Mouse (Mus musculus): ENCODE measurements around the gene Mrto4. TPM values are rescaled to one million over a fixed set of nuclear protein-coding genes. Genes with fewer than 3 reads are reported as not detected.

Mrto4 gene
- polyA plus RNA-seq, 1 experiment from 2014 or later: 117 TPM

DNA sequence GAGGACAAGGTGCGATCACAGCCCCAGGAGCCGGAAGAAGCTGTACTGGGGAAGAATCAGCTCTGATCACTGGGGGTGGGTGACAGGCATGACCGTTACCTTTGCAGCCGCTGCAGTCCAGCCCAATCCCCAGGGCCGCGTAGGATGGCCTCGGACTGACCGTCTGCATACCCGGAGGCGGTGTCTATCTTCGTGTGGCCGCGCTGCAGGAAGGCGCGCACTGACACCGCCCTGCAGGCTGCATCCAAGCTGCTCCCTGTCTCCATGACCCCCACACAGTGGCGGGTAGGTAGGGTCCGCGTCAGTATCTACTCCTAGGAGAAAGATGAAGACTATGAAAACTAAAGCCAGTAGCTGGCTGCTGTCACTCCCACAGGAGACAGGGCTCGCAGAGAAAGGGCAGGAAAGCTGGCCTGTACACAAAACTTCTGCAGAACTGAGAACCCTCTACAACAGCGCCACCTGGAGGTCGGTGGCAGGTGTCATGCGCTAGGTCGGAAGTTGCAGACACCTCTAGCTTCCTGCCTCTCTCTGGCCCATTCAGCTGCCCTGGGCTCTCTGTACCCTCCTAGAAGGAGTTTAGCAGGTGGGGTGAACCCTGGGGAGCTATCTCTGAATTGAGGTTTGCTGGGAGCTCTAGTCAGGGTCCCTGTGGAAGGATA, 15.4 kb downstream of the Mrto4 start:
- H3K36me3 ChIP-seq: no peaks in the 10 kb centered on the region
- WGBS: 17% methylated on average over 24 of the region's 24 CpGs
- no peaks in the 10 kb centered on the region for H3K9me3 ChIP-seq
- ATAC-seq (ENCODE audit: borderline replicate concordance, extremely low read depth, low FRiP score, low TSS enrichment): no peak
- H3K4me2 ChIP-seq: peak overlapping the region; percentile 58
- H3K27ac ChIP-seq: no peak overlapping the region
- no peak overlapping the region for H3K9ac ChIP-seq
- peak overlapping the region; percentile 19 for H3K4me3 ChIP-seq
- H3K27me3 ChIP-seq: peaks cover 15% of the 10 kb centered on the region
- 0 out of 2 replicates have a peak, but pooled peaks cover 10% of the 10 kb centered on the region for H3K4me1 ChIP-seq

DNA sequence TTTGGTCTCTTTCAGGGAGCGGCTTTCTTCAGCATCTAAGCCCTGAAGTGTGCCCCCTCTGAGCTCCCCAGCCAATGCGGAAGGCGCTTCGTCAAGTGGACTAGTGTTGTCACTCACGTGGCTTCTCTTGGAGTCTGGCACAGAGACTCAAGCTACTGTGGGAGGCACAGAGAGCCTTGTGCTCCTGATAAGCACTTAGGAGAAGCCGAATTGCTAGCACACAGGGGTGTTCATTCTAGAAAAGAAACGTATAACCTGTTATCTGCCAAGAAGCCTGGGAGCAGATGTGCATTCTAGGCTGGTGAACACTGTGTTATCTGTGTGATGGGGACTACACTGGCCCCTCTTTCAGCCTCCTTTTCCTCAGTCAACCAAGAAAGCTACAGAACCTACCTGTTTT, 16.9 kb downstream of the Mrto4 start:
- H3K4me2 ChIP-seq: no peak overlapping the region
- H3K27ac ChIP-seq: no peak overlapping the region
- WGBS: 34% methylated on average over 7 of the region's 7 CpGs
- H3K36me3 ChIP-seq: no peaks in the 10 kb centered on the region
- H3K9ac ChIP-seq: no peak overlapping the region
- no peaks in the 10 kb centered on the region for H3K9me3 ChIP-seq
- 0 out of 2 replicates have a peak, but pooled peaks cover 12% of the 10 kb centered on the region for H3K4me1 ChIP-seq
- H3K27me3 ChIP-seq: peaks cover 23% of the 10 kb centered on the region
- 0 out of 2 replicates have a peak, but pooled peaks have one; percentile 13 for ATAC-seq (ENCODE audit: borderline replicate concordance, extremely low read depth, low FRiP score, low TSS enrichment)
- H3K4me3 ChIP-seq: no peak overlapping the region

DNA sequence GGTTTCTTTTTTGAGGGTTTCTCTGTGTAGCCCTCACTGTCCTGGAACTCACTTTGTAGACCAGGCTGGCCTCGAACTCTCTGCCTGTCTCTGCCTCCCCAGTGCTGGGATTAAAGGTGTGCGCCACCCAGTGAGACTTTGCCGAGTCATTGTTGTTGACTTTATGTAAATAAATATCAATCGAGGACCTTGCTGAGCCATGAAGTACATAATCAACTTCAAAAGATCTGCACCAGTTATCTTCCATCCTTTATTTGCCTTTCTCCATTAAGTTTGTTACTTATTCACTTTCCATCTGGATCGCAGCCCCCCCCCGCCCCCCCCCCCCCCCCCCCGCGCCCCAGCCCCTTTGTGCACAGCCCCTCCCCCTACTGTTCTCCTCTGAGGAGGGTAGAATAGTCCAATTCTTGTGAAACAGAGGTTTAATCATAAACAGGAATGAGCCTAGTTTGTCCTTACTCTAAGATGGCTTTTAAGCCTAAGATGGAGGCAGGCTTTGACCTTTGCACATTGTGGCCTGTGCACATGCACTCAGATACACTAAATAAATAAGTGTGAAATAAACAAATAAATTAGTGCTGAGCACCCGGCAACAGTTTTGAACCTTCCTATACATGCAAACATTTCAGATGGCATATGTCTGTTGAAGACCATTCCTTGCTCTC, 17.6 kb downstream of the Mrto4 start:
- ATAC-seq (ENCODE audit: borderline replicate concordance, extremely low read depth, low FRiP score, low TSS enrichment): no peak
- 27% methylated on average over 7 of the region's 9 CpGs for WGBS
- Histone ChIP-seq H3K4me3 (no peak overlapping the region), H3K4me1 (0 out of 2 replicates have a peak, but pooled peaks cover 12% of the 10 kb centered on the region), H3K36me3 (no peaks in the 10 kb centered on the region), H3K4me2 (no peak overlapping the region), H3K27ac (no peak overlapping the region), H3K9me3 (no peaks in the 10 kb centered on the region), H3K9ac (no peak overlapping the region), H3K27me3 (peaks cover 23% of the 10 kb centered on the region)

DNA sequence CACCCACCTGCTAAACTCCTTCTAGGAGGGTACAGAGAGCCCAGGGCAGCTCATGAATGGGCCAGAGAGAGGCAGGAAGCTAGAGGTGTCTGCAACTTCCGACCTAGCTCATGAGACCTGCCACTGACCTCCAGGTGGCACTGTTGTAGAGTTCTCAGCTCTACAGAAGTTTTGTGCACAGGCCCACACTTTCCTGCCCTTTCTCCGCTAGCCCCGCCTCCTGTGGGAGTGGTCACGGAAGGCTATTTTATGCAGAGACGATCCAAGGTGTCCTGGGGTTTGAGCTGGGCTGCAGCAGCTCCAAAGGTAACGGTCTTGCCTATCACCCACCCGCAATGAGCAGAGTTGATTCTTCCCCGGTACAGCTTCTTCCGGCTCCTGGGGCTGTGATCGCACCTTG, 21.8 kb downstream of the Mrto4 start:
- Histone ChIP-seq H3K4me2 (peak overlapping the region; percentile 48), H3K4me1 (0 out of 2 replicates have a peak, but pooled peaks cover 8% of the 10 kb centered on the region), H3K27me3 (peaks cover 8% of the 10 kb centered on the region; the same call in 1 of the 2 replicates), H3K9ac (no peak overlapping the region), H3K27ac (no peak overlapping the region), H3K9me3 (no peaks in the 10 kb centered on the region), H3K4me3 (peak overlapping the region; percentile 31), H3K36me3 (no peaks in the 10 kb centered on the region)
- WGBS: 8% methylated on average over 10 of the region's 10 CpGs
- ATAC-seq (ENCODE audit: borderline replicate concordance, extremely low read depth, low FRiP score, low TSS enrichment): peak; percentile 86

DNA sequence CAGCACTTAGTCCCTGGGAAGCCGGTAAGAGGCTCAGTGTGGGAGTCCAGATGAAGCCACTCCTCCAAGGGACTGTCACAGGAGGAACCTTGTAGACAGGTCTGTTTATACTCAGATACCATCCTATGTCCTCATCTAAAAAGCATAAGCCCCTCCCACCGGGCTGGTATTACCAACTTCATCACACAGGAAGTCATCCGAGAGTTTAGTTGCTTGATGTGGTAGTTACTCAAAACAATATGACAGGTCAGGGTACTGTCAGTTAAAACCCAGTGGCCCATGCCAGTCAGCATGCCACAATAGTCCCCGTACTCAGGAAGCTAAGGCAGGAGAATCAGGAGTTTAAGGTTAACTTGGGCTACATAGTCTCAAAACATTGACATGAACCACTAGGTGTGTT, 32.6 kb downstream of the Mrto4 start:
- Histone ChIP-seq H3K27ac (no peak overlapping the region), H3K27me3 (no peaks in the 10 kb centered on the region), H3K4me3 (no peak overlapping the region), H3K4me1 (no peaks in the 10 kb centered on the region), H3K9ac (no peak overlapping the region), H3K4me2 (no peak overlapping the region), H3K9me3 (no peaks in the 10 kb centered on the region), H3K36me3 (peaks cover 29% of the 10 kb centered on the region)
- ATAC-seq (ENCODE audit: borderline replicate concordance, extremely low read depth, low FRiP score, low TSS enrichment): no peak
- 86% methylated on average over 4 of the region's 4 CpGs for WGBS

DNA sequence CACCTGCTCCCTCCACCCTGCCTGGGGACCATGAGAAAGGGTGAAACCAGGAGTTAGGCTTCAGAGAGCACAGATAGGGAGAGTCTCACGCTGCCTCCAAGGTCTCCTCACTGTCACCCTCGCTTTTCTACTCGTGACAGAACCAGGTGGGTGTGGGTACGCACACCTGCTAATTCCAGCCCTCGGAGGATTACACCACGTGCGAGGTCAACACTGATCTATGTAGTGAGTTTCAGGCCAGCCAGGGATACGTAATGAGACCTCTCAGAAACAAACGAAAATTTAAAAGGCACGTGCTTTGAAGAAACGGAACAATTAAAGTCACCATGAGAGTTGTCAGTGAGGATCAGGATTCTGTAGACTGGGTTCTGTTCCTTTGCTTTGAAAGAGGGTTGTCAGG, 33.9 kb downstream of the Mrto4 start:
- WGBS: 88% methylated on average over 11 of the region's 11 CpGs
- H3K27ac ChIP-seq: no peak overlapping the region

DNA sequence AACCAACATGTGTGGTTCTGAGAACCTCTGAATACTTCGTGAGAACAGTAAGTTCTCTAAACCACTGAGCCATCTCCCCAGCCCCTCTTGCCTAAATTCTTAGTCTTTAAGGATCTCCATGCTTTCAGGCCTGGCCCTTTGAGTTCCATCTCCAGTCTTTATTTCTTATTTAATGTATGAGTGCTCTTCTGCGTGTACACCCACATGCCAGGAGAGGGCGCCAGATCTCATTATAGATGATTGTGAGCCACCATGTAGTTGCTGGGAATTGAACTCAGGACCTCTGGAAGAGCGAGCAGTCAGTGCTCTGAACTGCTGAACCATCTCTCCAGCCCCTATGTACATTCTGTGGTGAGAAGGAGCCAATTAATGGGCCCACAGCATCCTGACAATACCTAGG, 39.7 kb downstream of the Mrto4 start:
- no peak overlapping the region for H3K4me3 ChIP-seq
- H3K4me2 ChIP-seq: no peak overlapping the region
- 63% methylated on average over 4 of the region's 4 CpGs for WGBS
- peaks cover 19% of the 10 kb centered on the region for H3K4me1 ChIP-seq
- H3K27ac ChIP-seq: no peak overlapping the region
- ATAC-seq (ENCODE audit: borderline replicate concordance, extremely low read depth, low FRiP score, low TSS enrichment): no peak
- peaks cover 25% of the 10 kb centered on the region for H3K36me3 ChIP-seq
- H3K9ac ChIP-seq: no peak overlapping the region
- H3K9me3 ChIP-seq: no peaks in the 10 kb centered on the region
- H3K27me3 ChIP-seq: no peaks in the 10 kb centered on the region

More for the DNA sequence above, 33.9 kb downstream of the Mrto4 start:
- Histone ChIP-seq H3K4me3 (no peak overlapping the region), H3K36me3 (peaks cover 35% of the 10 kb centered on the region), H3K27me3 (no peaks in the 10 kb centered on the region), H3K9ac (no peak overlapping the region), H3K4me2 (no peak overlapping the region), H3K4me1 (no peaks in the 10 kb centered on the region), H3K9me3 (no peaks in the 10 kb centered on the region)
- ATAC-seq (ENCODE audit: borderline replicate concordance, extremely low read depth, low FRiP score, low TSS enrichment): no peak

DNA sequence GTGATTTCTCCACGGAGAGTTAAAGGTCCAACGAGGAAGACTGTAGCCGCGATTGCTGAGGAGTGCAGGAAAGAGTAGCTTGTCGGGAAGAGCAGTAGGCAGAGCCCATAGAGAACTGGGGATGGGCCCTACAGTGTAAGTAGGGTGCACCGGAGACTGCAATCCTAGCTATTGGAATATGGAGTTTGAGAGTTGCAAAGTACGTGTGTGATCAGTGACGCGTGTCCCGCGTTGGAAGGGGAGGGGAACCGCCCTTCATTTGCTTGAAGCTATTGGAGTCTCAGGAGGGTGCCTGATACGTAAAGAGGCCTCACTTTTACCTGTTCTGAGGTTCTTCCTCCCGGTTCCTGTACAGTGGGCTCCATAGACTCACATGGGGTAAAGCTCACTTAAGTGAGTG, 40.7 kb downstream of the Mrto4 start:
- ATAC-seq (ENCODE audit: borderline replicate concordance, extremely low read depth, low FRiP score, low TSS enrichment): no peak
- H3K4me1 ChIP-seq: peaks cover 19% of the 10 kb centered on the region
- no peaks in the 10 kb centered on the region for H3K27me3 ChIP-seq
- H3K9ac ChIP-seq: peak overlapping the region; percentile 74
- H3K4me2 ChIP-seq: peak overlapping the region; percentile 88
- H3K36me3 ChIP-seq: peaks cover 20% of the 10 kb centered on the region
- H3K9me3 ChIP-seq: no peaks in the 10 kb centered on the region
- peak overlapping the region; percentile 68 for H3K4me3 ChIP-seq
- WGBS: 15% methylated on average over 14 of the region's 14 CpGs
- H3K27ac ChIP-seq: no peak overlapping the region

DNA sequence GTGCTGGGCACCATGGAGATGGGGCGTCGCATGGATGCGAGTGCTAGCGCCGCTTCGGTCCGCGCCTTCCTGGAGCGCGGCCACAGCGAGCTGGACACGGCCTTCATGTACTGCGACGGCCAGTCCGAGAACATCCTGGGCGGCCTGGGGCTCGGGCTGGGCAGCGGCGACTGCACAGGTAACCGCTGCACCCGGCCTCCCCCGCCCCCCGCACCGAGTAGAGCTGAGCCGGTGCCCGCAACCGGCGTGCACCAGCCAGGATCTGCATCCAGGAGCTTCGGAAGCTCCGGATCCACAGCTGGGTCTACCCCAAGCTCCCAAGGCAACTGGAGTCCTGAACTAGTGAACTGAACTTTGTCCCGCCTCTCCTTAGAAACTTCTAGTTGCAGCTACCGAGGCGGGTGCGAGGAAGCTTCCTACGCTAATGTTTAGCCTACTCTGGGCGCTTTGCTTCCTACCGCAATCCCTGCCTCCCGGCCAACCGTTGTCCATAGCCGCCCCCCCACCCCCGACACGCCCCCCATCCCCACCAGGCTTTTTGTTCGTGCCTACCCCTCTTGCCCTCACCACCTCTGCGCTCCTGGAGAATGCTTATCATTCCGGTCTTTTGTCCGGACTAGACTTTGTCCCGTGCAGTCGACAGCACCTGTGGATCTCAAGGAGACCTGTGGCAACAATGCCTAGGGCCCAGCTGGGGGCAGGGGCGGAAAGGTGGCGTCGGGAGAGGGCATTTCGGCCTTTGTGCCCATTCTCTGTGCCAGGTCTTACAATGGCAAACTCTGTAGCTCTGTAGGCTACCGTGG, 41.3 kb downstream of the Mrto4 start:
- peak; percentile 77; the same call in 1 of the 2 replicates for ATAC-seq (ENCODE audit: borderline replicate concordance, extremely low read depth, low FRiP score, low TSS enrichment)

DNA sequence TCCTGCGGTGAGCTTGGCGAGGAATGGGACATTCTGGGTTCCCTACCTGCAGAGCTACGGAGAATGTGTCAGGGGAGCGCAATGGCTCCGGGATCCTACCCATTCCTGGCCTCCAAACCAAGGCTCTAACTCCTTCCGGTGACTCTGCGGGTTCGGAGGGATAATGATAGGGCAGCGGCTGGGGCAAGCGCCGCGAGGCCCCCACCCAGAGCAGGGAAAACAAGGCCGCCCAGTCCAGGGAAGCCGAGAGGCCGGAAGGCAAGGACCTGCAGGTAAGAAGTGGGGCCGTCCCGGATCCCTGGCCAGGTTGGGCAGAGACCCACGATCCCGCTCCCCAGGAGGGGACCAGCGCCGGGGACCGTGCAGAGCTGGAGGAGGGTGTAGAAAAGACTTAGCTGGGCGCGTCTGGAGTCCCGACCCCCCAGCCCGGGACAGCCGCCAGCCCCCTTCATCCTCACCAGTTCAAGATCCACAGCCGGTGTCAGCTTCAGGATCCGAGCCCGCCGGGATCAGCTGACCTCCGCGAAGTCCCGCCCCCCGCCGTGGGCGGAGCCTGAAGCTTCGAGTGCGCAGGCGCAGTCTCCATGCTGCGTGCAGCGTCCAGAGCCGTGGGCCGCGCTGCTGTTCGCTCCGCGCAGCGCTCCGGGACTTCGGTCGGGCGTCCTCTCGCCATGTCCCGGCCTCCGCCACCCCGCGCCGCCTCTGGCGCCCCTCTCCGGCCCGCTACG, 42.0 kb downstream of the Mrto4 start, which contains the start of the genes Pqlc2 and Akr7a5:
Gene Pqlc2, minus strand, starts transcription at position 538 of the 728 bp plus-strand sequence.
Gene Akr7a5, plus strand, starts transcription at position 574 of the 728 bp plus-strand sequence.
- Histone ChIP-seq H3K9ac (peak within 1 kb of the TSS; percentile 74), H3K27me3 (no peaks in the 10 kb centered on the region), H3K4me2 (peak within 1 kb of the TSS; percentile 88), H3K27ac (peak within 1 kb of the TSS; percentile 63), H3K36me3 (peaks cover 12% of the 10 kb centered on the region), H3K4me3 (peak within 1 kb of the TSS; percentile 68), H3K9me3 (no peaks in the 10 kb centered on the region), H3K4me1 (peaks cover 19% of the 10 kb centered on the region)
- peak; percentile 92 for ATAC-seq (ENCODE audit: borderline replicate concordance, extremely low read depth, low FRiP score, low TSS enrichment)
- WGBS: under 1% methylated on average over 63 of the region's 63 CpGs

More for the DNA sequence above, 41.3 kb downstream of the Mrto4 start:
- Histone ChIP-seq H3K4me1 (peaks cover 19% of the 10 kb centered on the region), H3K4me3 (peak overlapping the region; percentile 68), H3K36me3 (peaks cover 17% of the 10 kb centered on the region), H3K9me3 (no peaks in the 10 kb centered on the region), H3K27me3 (no peaks in the 10 kb centered on the region), H3K27ac (peak overlapping the region; percentile 63), H3K4me2 (peak overlapping the region; percentile 88), H3K9ac (peak overlapping the region; percentile 74)
- WGBS: 1% methylated on average over 53 of the region's 53 CpGs

DNA sequence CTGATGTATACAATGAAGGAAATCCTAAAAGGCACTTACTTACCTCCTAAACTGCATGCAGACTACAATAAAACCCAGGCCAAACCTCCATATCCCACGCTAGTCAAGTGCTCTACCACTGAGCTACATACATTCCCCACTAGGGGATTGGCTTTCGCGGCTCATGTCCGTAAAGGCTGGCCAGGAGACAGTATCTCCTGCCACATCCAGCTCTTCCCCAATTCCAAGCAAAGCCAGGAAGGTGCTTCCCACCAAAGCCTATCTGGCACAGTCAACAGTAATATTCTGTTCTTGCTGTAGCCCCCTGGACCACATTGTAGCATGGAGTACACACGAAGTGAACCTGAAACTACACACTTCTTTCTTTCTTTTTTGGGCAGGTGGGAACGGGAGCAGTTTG, 42.7 kb downstream of the Mrto4 start:
- H3K27me3 ChIP-seq: no peaks in the 10 kb centered on the region
- peaks cover 9% of the 10 kb centered on the region; the same call in 1 of the 2 replicates for H3K36me3 ChIP-seq
- WGBS: 25% methylated on average over 6 of the region's 6 CpGs
- no peak for ATAC-seq (ENCODE audit: borderline replicate concordance, extremely low read depth, low FRiP score, low TSS enrichment)
- peak overlapping the region; percentile 88 for H3K4me2 ChIP-seq
- H3K27ac ChIP-seq: no peak overlapping the region
- H3K9me3 ChIP-seq: no peaks in the 10 kb centered on the region
- peak overlapping the region; percentile 74; the same call in 1 of the 2 replicates for H3K9ac ChIP-seq
- peaks cover 19% of the 10 kb centered on the region for H3K4me1 ChIP-seq
- H3K4me3 ChIP-seq: peak overlapping the region; percentile 68
